Mouse (Mus musculus) forebrain, postnatal 0 days (tissue): ENCODE measurements around the gene Dbx1. TPM values are rescaled to one million over a fixed set of nuclear protein-coding genes. Genes with fewer than 3 reads are reported as not detected.

Source experiments
- ATAC-seq: fragments of 200-750 bp; cut with Nextera tagmentation; 2 replicates; pipeline ENCODE4 v1.8.0; 2017; ENCODE audit warnings: mild to moderate bottlenecking, moderate library complexity
- DNase-seq: peaks from one replicate; pipeline ENCODE4 v3.0.0-alpha.2; 2015
- H3K27ac ChIP-seq: fragments of 300-500 bp; sonication (generic); 2 replicates; pipeline ENCODE4 v1.5.1; 2014; ENCODE audit warnings: low read depth, mild to moderate bottlenecking, antibody characterized with exemption, low read length, moderate library complexity, mixed read lengths
- H3K27me3 ChIP-seq: fragments of 300-500 bp; sonication (generic); 2 replicates; pipeline ENCODE4 v1.6.1; 2014; ENCODE audit warnings: mild to moderate bottlenecking, low read length, mixed read lengths; ENCODE audit not compliant: insufficient read depth
- H3K36me3 ChIP-seq: fragments of 300-500 bp; sonication (generic); 2 replicates; pipeline ENCODE4 v1.6.1; 2014; ENCODE audit warnings: mild to moderate bottlenecking, moderate library complexity; ENCODE audit not compliant: insufficient read depth
- H3K4me1 ChIP-seq: fragments of 300-500 bp; sonication (generic); 2 replicates; pipeline ENCODE4 v1.6.1; 2014; ENCODE audit warnings: antibody characterized with exemption; ENCODE audit not compliant: insufficient read depth
- H3K4me2 ChIP-seq: fragments of 300-500 bp; sonication (generic); 2 replicates; pipeline ENCODE4 v1.6.1; 2014; ENCODE audit warnings: low read depth, mild to moderate bottlenecking, moderate library complexity
- H3K4me3 ChIP-seq: fragments of 300-500 bp; sonication (generic); 2 replicates; pipeline ENCODE4 v1.5.1; 2014; ENCODE audit warnings: low read depth, low read length, mixed read lengths
- H3K9ac ChIP-seq: fragments of 300-500 bp; sonication (generic); 2 replicates; pipeline ENCODE4 v1.6.1; 2014; ENCODE audit warnings: mild to moderate bottlenecking
- H3K9me3 ChIP-seq: fragments of 300-500 bp; sonication (generic); 2 replicates; pipeline ENCODE4 v1.6.1; 2016; ENCODE audit warnings: low read length
- CTCF ChIP-seq: sonication (generic); IDR thresholded peaks from 2 replicates; pipeline ENCODE4 v1.5.1; 2016; ENCODE audit warnings: antibody characterized with exemption, control low read depth, low read depth
- WGBS: fragments of 180-500 bp; shearing (Covaris S2); extraction: QIAGEN DNeasy Blood & Tissue Kit; methylation state at CpG from one replicate; pipeline ENCODE4 v1.1.7; 2014; 5-methylcytosine and 5-hydroxymethylcytosine counted together
- polyA plus RNA-seq: library from polyadenylated mRNA; unstranded; fragments of >200 nt; fragmentation: Nextera tagmentation; extraction: Ambion mirVana; gene quantifications from 2 replicates; pipeline ENCODE4 v1.2.1, GENCODE M21; 2015
- total RNA-seq: library from RNA; depleted of rRNA; stranded (reverse); fragments of >200 nt; gene quantifications from 2 replicates; pipeline ENCODE4 v1.2.3, GENCODE M21; 2014; rRNA removed

The Dbx1 gene
- total RNA-seq, result 0.08 and 0.33 TPM in 2 replicates
- polyA plus RNA-seq, result 0.15 and 0.61 TPM in 2 replicates

- no peak within 1 kb of the TSS for H3K9ac ChIP-seq
- no peak within 1 kb of the TSS for H3K27ac ChIP-seq
- DNase-seq (no peak), ATAC-seq (no peak)
- TF ChIP-seq CTCF, result no peak
- WGBS, result 2% methylated on average over 33 of the region's 33 CpGs
- no peak within 1 kb of the TSS for H3K4me3 ChIP-seq
- H3K27me3 ChIP-seq, result peaks cover 94% of the 10 kb centered on the region
- no peak within 1 kb of the TSS for H3K4me2 ChIP-seq
- H3K4me1 ChIP-seq, result no peaks in the 10 kb centered on the region
- no peaks in the 10 kb centered on the region for H3K9me3 ChIP-seq
- no peaks in the 10 kb centered on the region for H3K36me3 ChIP-seq
Observed at GRCm38 (mm10) chr7:49636491-49637115, at the start of gene Dbx1. Gene Dbx1, minus strand, starts transcription at chr7:49636849.

- TF ChIP-seq CTCF, result no peak
- Histone ChIP-seq H3K9ac (no peak overlapping the region), H3K4me2 (no peak overlapping the region), H3K27me3 (peaks cover 48% of the 10 kb centered on the region), H3K27ac (no peak overlapping the region), H3K36me3 (no peaks in the 10 kb centered on the region), H3K4me3 (no peak overlapping the region), H3K9me3 (no peaks in the 10 kb centered on the region), H3K4me1 (no peaks in the 10 kb centered on the region)
- DNase-seq (no peak), ATAC-seq (no peak)
- WGBS, result 12% methylated on average over 9 of the region's 9 CpGs
Observed at GRCm38 (mm10) chr7:49678826-49679377, 42.3 kb upstream of the Dbx1 start.

GRCm38 (mm10) chr7:49678100-49678825, 41.6 kb upstream of the Dbx1 start:
- Histone ChIP-seq H3K36me3 (no peaks in the 10 kb centered on the region), H3K9me3 (no peaks in the 10 kb centered on the region), H3K27me3 (peaks cover 47% of the 10 kb centered on the region), H3K4me3 (no peak overlapping the region), H3K4me2 (no peak overlapping the region), H3K9ac (no peak overlapping the region), H3K4me1 (no peaks in the 10 kb centered on the region), H3K27ac (no peak overlapping the region)
- peak; percentile 74 for DNase-seq
- no peak for TF ChIP-seq CTCF
- WGBS, result 2% methylated on average over 22 of the region's 22 CpGs
- ATAC-seq, result no peak

- no peak for ATAC-seq
- Histone ChIP-seq H3K4me3 (no peak overlapping the region), H3K36me3 (no peaks in the 10 kb centered on the region), H3K9ac (no peak overlapping the region), H3K27ac (no peak overlapping the region), H3K4me1 (no peaks in the 10 kb centered on the region), H3K4me2 (no peak overlapping the region), H3K27me3 (peaks cover 47% of the 10 kb centered on the region), H3K9me3 (no peaks in the 10 kb centered on the region)
- peak; percentile 41 for DNase-seq
- WGBS, result 5% methylated on average over 9 of the region's 9 CpGs
- TF ChIP-seq CTCF, result no peak
Observed at GRCm38 (mm10) chr7:49677166-49677565, 40.5 kb upstream of the Dbx1 start.

GRCm38 (mm10) chr7:49676627-49677026, 40.0 kb upstream of the Dbx1 start:
- no peak for DNase-seq
- H3K9ac ChIP-seq, result no peak overlapping the region
- no peaks in the 10 kb centered on the region for H3K4me1 ChIP-seq
- ATAC-seq, result no peak
- no peak overlapping the region for H3K4me3 ChIP-seq
- H3K27me3 ChIP-seq, result peaks cover 47% of the 10 kb centered on the region
- no peaks in the 10 kb centered on the region for H3K9me3 ChIP-seq
- H3K4me2 ChIP-seq, result no peak overlapping the region
- H3K27ac ChIP-seq, result no peak overlapping the region
- TF ChIP-seq CTCF, result no peak
- WGBS, result 17% methylated on average over 5 of the region's 5 CpGs
- H3K36me3 ChIP-seq, result no peaks in the 10 kb centered on the region

GRCm38 (mm10) chr7:49668260-49668857, 31.7 kb upstream of the Dbx1 start:
- WGBS, result 75% methylated on average over 13 of the region's 13 CpGs
- DNase-seq, result no peak
- ATAC-seq, result no peak

GRCm38 (mm10) chr7:49663575-49663974, 26.9 kb upstream of the Dbx1 start:
- Histone ChIP-seq H3K9me3 (no peaks in the 10 kb centered on the region), H3K4me2 (no peak overlapping the region), H3K27ac (no peak overlapping the region), H3K27me3 (peaks cover 20% of the 10 kb centered on the region), H3K4me1 (no peaks in the 10 kb centered on the region), H3K36me3 (no peaks in the 10 kb centered on the region), H3K4me3 (no peak overlapping the region), H3K9ac (no peak overlapping the region)
- ATAC-seq (no peak), DNase-seq (no peak)
- TF ChIP-seq CTCF, result no peak
- WGBS, result 88% methylated on average over 3 of the region's 3 CpGs

More at GRCm38 (mm10) chr7:49668260-49668857, 31.7 kb upstream of the Dbx1 start:
- no peak overlapping the region for H3K9ac ChIP-seq
- no peaks in the 10 kb centered on the region for H3K4me1 ChIP-seq
- no peaks in the 10 kb centered on the region for H3K9me3 ChIP-seq
- TF ChIP-seq CTCF, result no peak
- no peaks in the 10 kb centered on the region for H3K27me3 ChIP-seq
- no peak overlapping the region for H3K4me3 ChIP-seq
- H3K36me3 ChIP-seq, result no peaks in the 10 kb centered on the region
- no peak overlapping the region for H3K27ac ChIP-seq
- no peak overlapping the region for H3K4me2 ChIP-seq
